Mouse (Mus musculus) gastrocnemius, adult 8-10 months (tissue): Measurements from ENCODE around the gene Sgsm2. TPM values are rescaled to one million over a fixed set of nuclear protein-coding genes. Genes with fewer than 3 reads are reported as not detected.
A peak's percentile ranks its signal among the peaks of the same experiment; 100 is the strongest.
"Not testable (repeated sequence)": the region's sequence is repeated elsewhere in the genome, so short reads cannot be mapped to it uniquely, and the experiment has no call there.

Experiments used
- DNase-seq, 2 experiments: peaks; one replicate each; pipeline ENCODE4 v3.0.0; 2022; ENCODE audit warnings: low spot score in 2 of 2
- total RNA-seq, 4 experiments: library from RNA; stranded (reverse); gene quantifications; 2 replicates each; pipeline ENCODE4 v1.2.4; 2022

Gene Sgsm2
- total RNA-seq, 4 experiments from 2014 or later: 1.3 to 2.0 (median 1.7) TPM

GRCm38 (mm10) chr11:74829812-74830211 is 67.0 kb downstream of the Sgsm2 start:
- DNase-seq: peak; percentile 82 to 85

- no peak for DNase-seq
Observed at GRCm38 (mm10) chr11:74828965-74829550, 67.8 kb downstream of the Sgsm2 start.

GRCm38 (mm10) chr11:74828404-74828931 is 68.4 kb downstream of the Sgsm2 start:
- DNase-seq: no peak

GRCm38 (mm10) chr11:74827791-74828403 is 69.0 kb downstream of the Sgsm2 start:
- DNase-seq: no peak

- no peak for DNase-seq
Observed at GRCm38 (mm10) chr11:74826702-74827101, 70.2 kb downstream of the Sgsm2 start.

GRCm38 (mm10) chr11:74826151-74826550 is 70.7 kb downstream of the Sgsm2 start:
- DNase-seq: no peak

- no peak for DNase-seq
Observed at GRCm38 (mm10) chr11:74822746-74823440, 74.0 kb downstream of the Sgsm2 start.

GRCm38 (mm10) chr11:74821463-74821862 is 75.4 kb downstream of the Sgsm2 start:
- DNase-seq: no peak

GRCm38 (mm10) chr11:74820921-74821320 is 75.9 kb downstream of the Sgsm2 start:
- no peak for DNase-seq

- no peak for DNase-seq
Observed at GRCm38 (mm10) chr11:74815795-74816194, 81.1 kb downstream of the Sgsm2 start.

GRCm38 (mm10) chr11:74811538-74811937 is 85.3 kb downstream of the Sgsm2 start:
- DNase-seq: no peak

- DNase-seq: not testable (repeated sequence)
Observed at GRCm38 (mm10) chr11:74811027-74811426, 85.8 kb downstream of the Sgsm2 start.

- no peak for DNase-seq
Observed at GRCm38 (mm10) chr11:74810134-74810533, 86.7 kb downstream of the Sgsm2 start.

- DNase-seq: no peak
Observed at GRCm38 (mm10) chr11:74808251-74808853, 88.5 kb downstream of the Sgsm2 start.

GRCm38 (mm10) chr11:74807246-74807882 is 89.5 kb downstream of the Sgsm2 start:
- no peak for DNase-seq

GRCm38 (mm10) chr11:74804081-74804627 is 92.7 kb downstream of the Sgsm2 start:
- DNase-seq: no peak

GRCm38 (mm10) chr11:74800658-74801057 is 96.2 kb downstream of the Sgsm2 start:
- DNase-seq: no peak
